Mouse (Mus musculus) A20 (cell line): ENCODE measurements at regions not wholly inside any gene's neighbourhood (a gene's known extent, or its start where the extent isn't known, plus 50 kb on each side); places are given as distances from the start of the nearest gene placed in this dataset.

Source experiments
- DNase-seq: peaks from one replicate; pipeline ENCODE4 v3.0.0-alpha.2; 2011; ENCODE audit warnings: low read depth, low spot score

- DNase-seq: no peak
These were observed 65.0 kb downstream of the Atxn7l3b start for GRCm38 (mm10) chr10:112863808-112864207.

GRCm38 (mm10) chr10:112863375-112863774 is 65.4 kb downstream of the Atxn7l3b start:
- DNase-seq: peak; percentile 82

- no peak for DNase-seq
These were observed 76.8 kb downstream of the Atxn7l3b start for GRCm38 (mm10) chr10:112851997-112852396.

GRCm38 (mm10) chr10:112846225-112846624 is 82.6 kb downstream of the Atxn7l3b start:
- peak; percentile 50 for DNase-seq

DNA sequence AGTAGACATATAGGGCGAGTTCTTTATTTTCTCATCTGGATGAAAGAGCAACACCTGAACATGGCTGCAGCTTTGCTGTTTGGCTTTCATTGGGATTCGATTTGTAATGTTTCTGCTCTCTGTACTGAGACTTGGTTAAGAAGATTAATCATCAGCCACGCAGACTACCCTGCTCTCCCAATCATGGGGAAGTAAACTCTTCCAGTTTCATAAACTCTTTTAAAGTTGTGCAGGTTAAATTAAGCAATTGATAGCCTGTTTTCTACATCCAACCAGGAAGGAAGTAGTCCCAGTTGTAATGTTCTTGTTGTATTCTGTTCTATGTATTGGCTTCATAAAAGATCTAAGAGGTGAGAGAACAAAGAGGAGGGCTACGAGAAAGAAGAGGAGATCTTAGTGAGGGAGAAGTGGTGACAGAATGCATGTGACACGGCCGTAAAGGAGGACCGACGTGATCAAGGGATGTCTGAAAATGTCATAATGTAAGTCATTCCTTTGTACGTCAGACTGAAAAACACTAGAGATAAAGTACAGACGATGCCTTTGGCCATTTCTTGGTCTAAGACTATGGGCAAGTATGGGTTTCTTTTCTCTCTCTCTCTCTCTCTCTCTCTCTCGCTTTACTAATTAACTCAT is 91.3 kb downstream of the Atxn7l3b start:
- no peak for DNase-seq

DNA sequence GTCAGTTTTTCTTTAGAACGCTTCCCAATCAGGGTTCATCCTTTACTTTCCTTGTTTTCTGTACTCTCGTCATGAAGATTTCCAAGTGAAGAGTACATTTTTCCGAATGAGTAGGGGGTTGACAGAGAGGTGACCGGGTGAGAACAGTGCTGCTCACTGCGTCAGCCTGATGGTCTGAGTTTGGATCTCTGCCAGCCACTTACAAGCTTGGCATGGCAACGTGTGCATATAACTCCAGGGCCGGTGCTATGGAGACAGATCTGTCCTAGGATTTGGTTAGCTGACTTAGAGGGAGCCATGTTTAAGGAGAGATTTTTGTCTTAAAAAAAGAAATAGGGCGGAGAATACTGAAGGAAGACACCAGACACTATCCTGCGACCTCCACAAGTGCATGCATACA is 92.8 kb downstream of the Atxn7l3b start:
- DNase-seq: no peak

DNA sequence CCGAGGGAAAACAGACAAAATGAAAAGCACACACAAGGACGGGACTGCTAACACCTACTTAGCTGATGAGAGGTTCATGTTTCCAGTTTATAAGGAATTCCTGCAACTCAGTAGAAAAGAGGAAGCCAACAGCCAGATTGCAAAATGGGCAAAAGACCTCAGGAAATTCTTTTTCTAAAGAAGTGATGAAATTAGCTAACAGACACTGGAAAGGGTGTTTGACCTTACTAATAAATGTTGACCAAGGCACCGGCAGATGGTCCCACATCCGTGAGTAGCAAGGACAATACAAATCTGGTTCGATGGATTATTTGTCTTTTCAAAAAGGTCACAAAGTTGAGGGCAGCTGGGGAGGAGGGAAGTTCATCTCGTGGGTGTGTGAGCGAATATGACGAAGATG is 93.3 kb downstream of the Atxn7l3b start:
- no peak for DNase-seq

DNA sequence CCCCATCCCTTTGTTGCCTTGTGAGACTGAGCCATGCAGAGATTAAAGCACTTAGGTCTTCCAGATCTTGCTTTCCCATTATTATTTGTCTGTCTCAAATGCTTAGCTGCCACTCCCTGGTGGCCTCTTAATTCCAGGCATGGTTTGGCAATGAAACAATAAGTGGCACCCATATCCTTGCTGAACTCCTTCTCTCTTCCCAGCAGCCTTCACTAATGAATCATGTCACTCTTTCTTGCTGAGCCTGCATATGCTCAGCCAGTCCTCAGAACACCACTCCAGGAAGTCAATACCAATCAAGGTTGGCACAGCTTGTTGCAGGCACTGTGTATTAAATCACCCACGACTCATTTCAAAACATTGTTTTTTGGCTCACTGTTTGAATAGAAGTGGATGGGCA is 118.6 kb downstream of the Atxn7l3b start:
- no peak for DNase-seq

DNA sequence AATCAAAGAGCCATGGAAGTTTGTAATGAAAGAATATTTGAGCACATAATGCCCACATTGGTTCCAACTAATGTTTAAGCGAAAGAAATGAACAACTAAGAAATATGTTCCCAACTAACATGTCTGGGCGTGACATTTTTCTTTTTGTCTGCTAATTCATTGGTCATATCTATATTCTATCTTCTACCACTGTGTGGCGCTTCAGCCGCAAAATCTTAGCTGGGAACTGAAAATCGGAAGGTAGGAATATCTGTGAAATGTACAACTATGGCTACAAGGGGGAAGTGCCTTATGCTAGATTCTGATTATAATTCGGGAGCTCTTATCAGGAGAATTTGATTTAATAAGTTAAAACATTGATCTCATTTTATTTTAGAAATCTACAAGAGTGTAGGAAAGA is 125.2 kb downstream of the Atxn7l3b start:
- DNase-seq: peak; percentile 43

GRCm38 (mm10) chr10:112801560-112801959 is 127.2 kb downstream of the Atxn7l3b start:
- DNase-seq: peak; percentile 70

GRCm38 (mm10) chr10:112798603-112799002 is 130.2 kb downstream of the Atxn7l3b start:
- no peak for DNase-seq

DNA sequence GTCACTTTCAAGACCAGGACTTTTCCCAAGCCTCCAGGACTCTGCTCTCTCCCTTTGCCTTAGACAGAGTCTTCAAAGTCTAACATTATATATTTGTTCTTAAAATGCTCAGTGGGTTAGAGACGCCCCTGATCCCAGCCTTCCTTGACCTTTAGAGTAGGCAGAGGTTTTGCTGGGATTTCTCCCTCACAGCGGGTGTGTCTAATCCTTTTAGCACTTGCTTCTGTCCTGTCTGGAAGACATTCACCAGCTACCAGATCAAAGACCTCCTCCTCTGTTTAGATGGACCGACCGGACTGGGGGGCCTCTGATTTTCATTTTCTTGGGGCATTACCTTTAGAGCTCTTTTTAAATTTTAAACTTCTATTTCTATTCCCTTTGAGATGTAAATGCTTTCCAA is 130.7 kb downstream of the Atxn7l3b start:
- no peak for DNase-seq

- no peak for DNase-seq
These were observed 132.9 kb downstream of the Atxn7l3b start for GRCm38 (mm10) chr10:112795938-112796337.

DNA sequence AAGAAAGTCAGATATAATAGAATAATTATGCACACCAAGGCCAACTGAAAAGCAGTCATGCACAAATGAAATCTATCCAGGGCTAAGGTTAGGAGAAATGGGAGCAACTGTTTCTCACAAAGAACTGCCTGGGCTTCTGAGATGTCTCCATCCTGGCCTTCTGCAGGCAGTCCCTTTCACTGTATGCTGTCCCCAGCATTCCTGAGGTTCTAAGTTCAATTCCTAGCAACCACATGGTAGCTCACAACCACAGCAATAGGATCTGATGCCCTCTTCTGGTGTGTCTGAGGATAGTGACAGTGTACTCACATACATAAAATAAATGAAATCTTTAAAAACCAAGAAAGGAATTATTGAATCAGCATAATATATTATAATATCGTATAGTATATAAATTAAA is 133.3 kb downstream of the Atxn7l3b start:
- DNase-seq: no peak

GRCm38 (mm10) chr10:112788236-112788635 is 140.6 kb downstream of the Atxn7l3b start:
- DNase-seq: no peak

DNA sequence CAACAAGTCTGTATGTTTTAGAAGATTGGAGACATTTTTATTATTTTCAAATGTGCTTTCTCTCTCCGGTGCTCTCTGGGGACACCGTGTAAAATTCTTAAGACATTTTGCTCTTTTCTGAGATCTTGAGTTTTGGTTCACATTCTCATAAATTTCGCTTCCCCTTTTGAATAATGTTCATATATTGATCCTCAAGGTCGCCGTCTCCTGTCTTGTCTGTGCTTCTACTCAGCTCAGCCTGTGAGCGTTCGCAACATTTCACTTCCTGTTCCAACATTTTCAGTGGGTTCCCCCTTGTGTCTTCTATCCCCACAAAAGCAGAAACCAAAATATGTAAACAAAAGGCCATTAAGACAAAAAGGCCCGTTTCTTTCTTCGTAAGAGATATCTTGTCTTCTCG is 154.5 kb downstream of the Atxn7l3b start:
- peak; percentile 71 for DNase-seq

DNA sequence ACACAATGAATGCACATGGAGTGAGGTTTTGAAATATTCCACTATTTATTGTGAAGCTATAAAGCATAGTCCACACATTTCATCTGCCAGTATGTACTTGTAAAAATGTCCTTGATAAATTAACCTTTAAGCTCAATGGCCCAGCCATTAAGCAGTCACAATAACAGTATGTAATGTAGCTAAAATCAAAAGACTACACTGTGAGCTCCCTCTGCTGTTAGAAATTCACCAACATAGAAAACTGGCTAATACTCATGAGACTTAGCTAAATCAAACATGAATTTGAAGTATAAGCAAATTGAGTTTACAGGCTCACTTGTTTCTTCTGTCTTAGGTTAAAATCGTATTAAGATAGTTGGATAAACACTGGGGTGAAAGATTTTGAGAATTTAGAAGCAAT is 182.1 kb downstream of the Atxn7l3b start:
- DNase-seq: peak; percentile 16

- no peak for DNase-seq
These were observed 185.3 kb downstream of the Atxn7l3b start for GRCm38 (mm10) chr10:112743527-112743926.

DNA sequence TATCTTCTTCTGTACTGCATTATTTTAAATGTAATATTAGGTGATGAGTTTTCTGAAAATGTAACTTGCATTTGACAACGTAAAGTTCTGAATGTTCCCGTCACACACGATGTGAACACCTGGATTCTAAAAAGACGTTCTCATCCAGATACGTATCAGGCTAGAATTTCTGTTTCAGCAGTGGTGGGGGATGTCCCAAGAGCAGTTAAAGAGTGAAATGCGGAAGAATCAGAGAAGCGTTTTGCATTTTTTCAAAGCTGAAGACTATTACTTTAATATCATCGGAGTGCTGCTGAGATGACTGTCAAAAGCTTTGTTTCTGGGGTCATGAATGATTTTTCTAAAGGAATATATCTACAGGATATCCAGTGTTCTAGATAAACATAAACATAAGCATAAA is 186.7 kb downstream of the Atxn7l3b start:
- no peak for DNase-seq
